Mouse (Mus musculus) small intestine, adult 2 months (tissue): ENCODE data around the gene Lmbrd2.

ENCODE experiments used
- CTCF ChIP-seq: fragments of 200-500 bp; IDR thresholded peaks from 2 replicates; pipeline ENCODE4 v1.5.1; 2012; ENCODE audit warnings: low read depth, mild to moderate bottlenecking, control low read depth, inconsistent platforms, low read length, moderate library complexity, mixed read lengths; ENCODE audit not compliant: insufficient replicate concordance, insufficient read length; ENCODE audit errors: extremely low read depth
- POLR2A ChIP-seq: fragments of 200-500 bp; IDR thresholded peaks from 2 replicates; pipeline ENCODE4 v1.6.1; 2012; ENCODE audit warnings: low read depth, mild to moderate bottlenecking, control low read depth, inconsistent platforms, low read length, moderate library complexity

DNA sequence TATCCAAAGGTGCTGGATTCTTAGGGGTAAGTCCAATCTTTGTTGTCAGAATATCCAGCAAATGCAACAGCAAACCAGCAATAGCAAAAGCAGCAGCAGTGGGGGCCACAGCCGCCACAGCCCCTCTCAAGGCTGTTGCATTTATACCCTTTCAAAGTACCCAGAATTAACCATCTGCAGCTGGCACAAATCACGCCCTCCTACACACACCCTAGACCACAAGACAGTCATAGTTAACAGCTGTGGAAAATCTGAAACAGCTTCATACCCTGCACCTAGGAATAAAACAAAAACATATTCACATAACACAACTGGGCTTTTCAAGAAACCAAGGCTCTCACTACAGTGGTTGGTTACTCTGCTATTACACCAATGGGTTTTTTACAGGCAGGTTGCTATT lies 49.4 kb downstream of the Lmbrd2 start:
- TF ChIP-seq CTCF (no peak), POLR2A (no peak)
